Mouse (Mus musculus): ENCODE results near the gene Stambpl1.

Stambpl1 gene

GRCm38 (mm10) chr19:34192008-34192963 is at the start of gene Stambpl1:
Gene Stambpl1 (plus strand): TSS chr19:34192229.
- peak; percentile 83 to 85 for DNase-seq (ENCODE audit: low spot score in 2 of 2)

- no peak for DNase-seq (ENCODE audit: low spot score in 2 of 2)
Measured at GRCm38 (mm10) chr19:34148421-34148820, 43.6 kb upstream of the Stambpl1 start.

GRCm38 (mm10) chr19:34151909-34152308 is 40.1 kb upstream of the Stambpl1 start:
- peak in 1 of 2 experiments; percentile 69 for DNase-seq (ENCODE audit: low spot score in 2 of 2)

GRCm38 (mm10) chr19:34153263-34154144 is 38.5 kb upstream of the Stambpl1 start:
- DNase-seq (ENCODE audit: low spot score in 2 of 2) = no peak

- no peak for DNase-seq (ENCODE audit: low spot score in 2 of 2)
Measured at GRCm38 (mm10) chr19:34162693-34163092, 29.3 kb upstream of the Stambpl1 start.

GRCm38 (mm10) chr19:34165891-34166290 is 26.1 kb upstream of the Stambpl1 start, which contains the start of gene Ankrd22:
Gene Ankrd22 (minus strand): TSS chr19:34166053.
- peak in 1 of 2 experiments; percentile 46 for DNase-seq (ENCODE audit: low spot score in 2 of 2)

GRCm38 (mm10) chr19:34166386-34166785 is 25.6 kb upstream of the Stambpl1 start:
- no peak for DNase-seq (ENCODE audit: low spot score in 2 of 2)

GRCm38 (mm10) chr19:34167896-34168661 is 23.9 kb upstream of the Stambpl1 start:
- peak; percentile 44 to 50 for DNase-seq (ENCODE audit: low spot score in 2 of 2)

GRCm38 (mm10) chr19:34169121-34169520 is 22.9 kb upstream of the Stambpl1 start:
- DNase-seq (ENCODE audit: low spot score in 2 of 2) = no peak

GRCm38 (mm10) chr19:34171167-34171566 is 20.9 kb upstream of the Stambpl1 start:
- no peak for DNase-seq (ENCODE audit: low spot score in 2 of 2)

- DNase-seq (ENCODE audit: low spot score in 2 of 2) = no peak
Measured at GRCm38 (mm10) chr19:34174004-34174403, 18.0 kb upstream of the Stambpl1 start.

- no peak for DNase-seq (ENCODE audit: low spot score in 2 of 2)
Measured at GRCm38 (mm10) chr19:34179136-34179535, 12.9 kb upstream of the Stambpl1 start.

- DNase-seq (ENCODE audit: low spot score in 2 of 2) = no peak
Measured at GRCm38 (mm10) chr19:34180316-34180715, 11.7 kb upstream of the Stambpl1 start.

- DNase-seq (ENCODE audit: low spot score in 2 of 2) = no peak
Measured at GRCm38 (mm10) chr19:34181234-34181633, 10.8 kb upstream of the Stambpl1 start.

GRCm38 (mm10) chr19:34182490-34182889 is 9.5 kb upstream of the Stambpl1 start:
- no peak for DNase-seq (ENCODE audit: low spot score in 2 of 2)

GRCm38 (mm10) chr19:34186845-34187244 is 5.2 kb upstream of the Stambpl1 start:
- no peak for DNase-seq (ENCODE audit: low spot score in 2 of 2)

GRCm38 (mm10) chr19:34191645-34192007 is 403 bp upstream of the Stambpl1 start:
- no peak for DNase-seq (ENCODE audit: low spot score in 2 of 2)

- no peak for DNase-seq (ENCODE audit: low spot score in 2 of 2)
Measured at GRCm38 (mm10) chr19:34193149-34193548, 1.1 kb downstream of the Stambpl1 start.

- DNase-seq (ENCODE audit: low spot score in 2 of 2) = no peak
Measured at GRCm38 (mm10) chr19:34193683-34194082, 1.7 kb downstream of the Stambpl1 start.

GRCm38 (mm10) chr19:34194132-34194745 is 2.2 kb downstream of the Stambpl1 start:
- DNase-seq (ENCODE audit: low spot score in 2 of 2) = no peak

- DNase-seq (ENCODE audit: low spot score in 2 of 2) = no peak
Measured at GRCm38 (mm10) chr19:34195031-34195430, 3.0 kb downstream of the Stambpl1 start.
